Mouse (Mus musculus): ENCODE data around the gene Olfr1110. TPM values are rescaled to one million over a fixed set of nuclear protein-coding genes. Genes with fewer than 3 reads are reported as not detected.
"Not testable (repeated sequence)": the region's sequence is repeated elsewhere in the genome, so short reads cannot be mapped to it uniquely, and the experiment has no call there.

Olfr1110 gene
- polyA plus RNA-seq (2015; fragmentation: Nextera tagmentation; extraction: Ambion mirVana) = not detected in 2 replicates

GRCm38 (mm10) chr2:87140200-87140599 lies at the start of gene Olfr1110:
Gene Olfr1110 (minus strand): TSS chr2:87140300.
- no peaks in the 10 kb centered on the region for H3K4me1 ChIP-seq

GRCm38 (mm10) chr2:87187498-87187897 lies 47.4 kb upstream of the Olfr1110 start, which contains the start of gene Olfr1112:
Gene Olfr1112 (plus strand): TSS chr2:87187798.
- ATAC-seq (ENCODE audit: insufficient number of reproducible peaks, low FRiP score, low TSS enrichment, low read depth) = no peak
- WGBS = 82% methylated on average over 1 of the region's 1 CpGs

More at GRCm38 (mm10) chr2:87140200-87140599, at the start of gene Olfr1110:
- Histone ChIP-seq H3K27me3 (no peaks in the 10 kb centered on the region), H3K36me3 (no peaks in the 10 kb centered on the region), H3K27ac (no peak within 1 kb of the TSS), H3K4me2 (no peak within 1 kb of the TSS), H3K9me3 (no peaks in the 10 kb centered on the region), H3K9ac (no peak within 1 kb of the TSS), H3K4me3 (no peak within 1 kb of the TSS)
- no peak for ATAC-seq (ENCODE audit: insufficient number of reproducible peaks, low FRiP score, low TSS enrichment, low read depth)
- WGBS = 84% methylated on average over 1 of the region's 1 CpGs

GRCm38 (mm10) chr2:87167731-87168130 lies 27.6 kb upstream of the Olfr1110 start:
- ATAC-seq (ENCODE audit: insufficient number of reproducible peaks, low FRiP score, low TSS enrichment, low read depth) = not testable (repeated sequence)
- WGBS = 74% methylated on average over 2 of the region's 2 CpGs

More at GRCm38 (mm10) chr2:87187498-87187897, 47.4 kb upstream of the Olfr1110 start, which contains the start of gene Olfr1112:
- Histone ChIP-seq H3K4me2 (no peak within 1 kb of the TSS), H3K27ac (no peak within 1 kb of the TSS), H3K4me1 (no peaks in the 10 kb centered on the region), H3K27me3 (no peaks in the 10 kb centered on the region), H3K9ac (no peak within 1 kb of the TSS), H3K4me3 (no peak within 1 kb of the TSS), H3K36me3 (no peaks in the 10 kb centered on the region), H3K9me3 (no peaks in the 10 kb centered on the region)

GRCm38 (mm10) chr2:87152524-87152923 lies 12.4 kb upstream of the Olfr1110 start, which contains the start of gene Olfr1111:
Gene Olfr1111 (minus strand): TSS chr2:87152624.
- Histone ChIP-seq H3K36me3 (no peaks in the 10 kb centered on the region), H3K4me3 (no peak within 1 kb of the TSS), H3K9me3 (no peaks in the 10 kb centered on the region), H3K27me3 (no peaks in the 10 kb centered on the region), H3K4me1 (no peaks in the 10 kb centered on the region), H3K9ac (no peak within 1 kb of the TSS), H3K27ac (no peak within 1 kb of the TSS), H3K4me2 (no peak within 1 kb of the TSS)
- no peak for ATAC-seq (ENCODE audit: insufficient number of reproducible peaks, low FRiP score, low TSS enrichment, low read depth)

More at GRCm38 (mm10) chr2:87167731-87168130, 27.6 kb upstream of the Olfr1110 start:
- not testable (repeated sequence) for H3K4me2 ChIP-seq, H3K27ac ChIP-seq, H3K4me3 ChIP-seq, H3K36me3 ChIP-seq, H3K4me1 ChIP-seq, H3K9me3 ChIP-seq, H3K27me3 ChIP-seq, H3K9ac ChIP-seq

- no peak for ATAC-seq (ENCODE audit: insufficient number of reproducible peaks, low FRiP score, low TSS enrichment, low read depth)
- H3K9me3 ChIP-seq = no peaks in the 10 kb centered on the region
- H3K36me3 ChIP-seq = no peaks in the 10 kb centered on the region
- H3K27ac ChIP-seq = no peak within 1 kb of the TSS
- H3K4me2 ChIP-seq = no peak within 1 kb of the TSS
- H3K9ac ChIP-seq = no peak within 1 kb of the TSS
- H3K4me3 ChIP-seq = no peak within 1 kb of the TSS
- no peaks in the 10 kb centered on the region for H3K4me1 ChIP-seq
- no peaks in the 10 kb centered on the region for H3K27me3 ChIP-seq
Measured at GRCm38 (mm10) chr2:87114467-87114866, 25.6 kb downstream of the Olfr1110 start, which contains the start of gene Olfr259. Gene Olfr259 (minus strand): TSS chr2:87114567.

GRCm38 (mm10) chr2:87095908-87096307 lies 44.2 kb downstream of the Olfr1110 start, which contains the start of gene Olfr1109:
Gene Olfr1109 (minus strand): TSS chr2:87096008.
- no peak within 1 kb of the TSS for H3K9ac ChIP-seq
- H3K27ac ChIP-seq = no peak within 1 kb of the TSS
- 79% methylated on average over 1 of the region's 1 CpGs for WGBS
- no peak within 1 kb of the TSS for H3K4me2 ChIP-seq
- no peaks in the 10 kb centered on the region for H3K9me3 ChIP-seq
- no peak for ATAC-seq (ENCODE audit: insufficient number of reproducible peaks, low FRiP score, low TSS enrichment, low read depth)
- H3K4me1 ChIP-seq = no peaks in the 10 kb centered on the region
- H3K36me3 ChIP-seq = no peaks in the 10 kb centered on the region
- H3K4me3 ChIP-seq = no peak within 1 kb of the TSS
- H3K27me3 ChIP-seq = no peaks in the 10 kb centered on the region

Other genes with a start within 250 kb of the Olfr1110 start
- gene Olfr1097, start 248.1 kb downstream of the Olfr1110 start, polyA plus RNA-seq (2015; fragmentation: Nextera tagmentation; extraction: Ambion mirVana) = not detected in 2 replicates
- not detected in 2 replicates for gene Olfr1098, start 215.8 kb downstream of the Olfr1110 start, polyA plus RNA-seq (2015; fragmentation: Nextera tagmentation; extraction: Ambion mirVana)
- gene Olfr1099, start 179.6 kb downstream of the Olfr1110 start, polyA plus RNA-seq (2015; fragmentation: Nextera tagmentation; extraction: Ambion mirVana) = not detected in 2 replicates
- gene Olfr1100, start 160.3 kb downstream of the Olfr1110 start, polyA plus RNA-seq (2015; fragmentation: Nextera tagmentation; extraction: Ambion mirVana) = not detected in 2 replicates
- gene Olfr1101, start 149.1 kb downstream of the Olfr1110 start, polyA plus RNA-seq (2015; fragmentation: Nextera tagmentation; extraction: Ambion mirVana) = not detected in 2 replicates
- not detected in 2 replicates for gene Olfr1102, start 141.9 kb downstream of the Olfr1110 start, polyA plus RNA-seq (2015; fragmentation: Nextera tagmentation; extraction: Ambion mirVana)
- not detected in 2 replicates for gene Olfr1104, start 113.2 kb downstream of the Olfr1110 start, polyA plus RNA-seq (2015; fragmentation: Nextera tagmentation; extraction: Ambion mirVana)
- gene Olfr1105, start 103.8 kb downstream of the Olfr1110 start, polyA plus RNA-seq (2015; fragmentation: Nextera tagmentation; extraction: Ambion mirVana) = not detected in 2 replicates
- gene Olfr1106, start 88.0 kb downstream of the Olfr1110 start, polyA plus RNA-seq (2015; fragmentation: Nextera tagmentation; extraction: Ambion mirVana) = not detected in 2 replicates
- gene Olfr1107, start 64.5 kb downstream of the Olfr1110 start, polyA plus RNA-seq (2015; fragmentation: Nextera tagmentation; extraction: Ambion mirVana) = not detected in 2 replicates
- gene Olfr1109, start 44.3 kb downstream of the Olfr1110 start, polyA plus RNA-seq (2015; fragmentation: Nextera tagmentation; extraction: Ambion mirVana) = not detected in 2 replicates
- not detected in 2 replicates for gene Olfr259, start 25.7 kb downstream of the Olfr1110 start, polyA plus RNA-seq (2015; fragmentation: Nextera tagmentation; extraction: Ambion mirVana)
- not detected in 2 replicates for gene Olfr1111, start 12.3 kb upstream of the Olfr1110 start, polyA plus RNA-seq (2015; fragmentation: Nextera tagmentation; extraction: Ambion mirVana)
- gene Olfr1112, start 47.5 kb upstream of the Olfr1110 start, polyA plus RNA-seq (2015; fragmentation: Nextera tagmentation; extraction: Ambion mirVana) = not detected in 2 replicates
- not detected in 2 replicates for gene Olfr1113, start 68.7 kb upstream of the Olfr1110 start, polyA plus RNA-seq (2015; fragmentation: Nextera tagmentation; extraction: Ambion mirVana)
- not detected in 2 replicates for gene Olfr1115, start 107.7 kb upstream of the Olfr1110 start, polyA plus RNA-seq (2015; fragmentation: Nextera tagmentation; extraction: Ambion mirVana)
- gene Olfr1116, start 127.2 kb upstream of the Olfr1110 start, polyA plus RNA-seq (2015; fragmentation: Nextera tagmentation; extraction: Ambion mirVana) = not detected in 2 replicates
- not detected in 2 replicates for gene Olfr1118, start 167.3 kb upstream of the Olfr1110 start, polyA plus RNA-seq (2015; fragmentation: Nextera tagmentation; extraction: Ambion mirVana)
- gene Olfr1120, start 214.5 kb upstream of the Olfr1110 start, polyA plus RNA-seq (2015; fragmentation: Nextera tagmentation; extraction: Ambion mirVana) = not detected in 2 replicates
- not detected in 2 replicates for gene Olfr1121, start 229.6 kb upstream of the Olfr1110 start, polyA plus RNA-seq (2015; fragmentation: Nextera tagmentation; extraction: Ambion mirVana)
- gene Olfr1122, start 245.5 kb upstream of the Olfr1110 start, polyA plus RNA-seq (2015; fragmentation: Nextera tagmentation; extraction: Ambion mirVana) = not detected in 2 replicates